Mouse (Mus musculus) embryonic fibroblast, embryonic 13.5 days (primary cell): Measurements from ENCODE around the gene Rexo5.

Experiments used
- CTCF ChIP-seq: IDR thresholded peaks from 2 replicates; pipeline ENCODE4 v1.5.1; 2011; ENCODE audit warnings: mild to moderate bottlenecking, control low read depth, low read length, moderate library complexity, borderline replicate concordance; ENCODE audit not compliant: insufficient read depth
- POLR2A ChIP-seq: IDR thresholded peaks from 2 replicates; pipeline ENCODE4 v1.6.1; 2011; ENCODE audit warnings: low read depth, mild to moderate bottlenecking, control low read depth, low read length, moderate library complexity

DNA sequence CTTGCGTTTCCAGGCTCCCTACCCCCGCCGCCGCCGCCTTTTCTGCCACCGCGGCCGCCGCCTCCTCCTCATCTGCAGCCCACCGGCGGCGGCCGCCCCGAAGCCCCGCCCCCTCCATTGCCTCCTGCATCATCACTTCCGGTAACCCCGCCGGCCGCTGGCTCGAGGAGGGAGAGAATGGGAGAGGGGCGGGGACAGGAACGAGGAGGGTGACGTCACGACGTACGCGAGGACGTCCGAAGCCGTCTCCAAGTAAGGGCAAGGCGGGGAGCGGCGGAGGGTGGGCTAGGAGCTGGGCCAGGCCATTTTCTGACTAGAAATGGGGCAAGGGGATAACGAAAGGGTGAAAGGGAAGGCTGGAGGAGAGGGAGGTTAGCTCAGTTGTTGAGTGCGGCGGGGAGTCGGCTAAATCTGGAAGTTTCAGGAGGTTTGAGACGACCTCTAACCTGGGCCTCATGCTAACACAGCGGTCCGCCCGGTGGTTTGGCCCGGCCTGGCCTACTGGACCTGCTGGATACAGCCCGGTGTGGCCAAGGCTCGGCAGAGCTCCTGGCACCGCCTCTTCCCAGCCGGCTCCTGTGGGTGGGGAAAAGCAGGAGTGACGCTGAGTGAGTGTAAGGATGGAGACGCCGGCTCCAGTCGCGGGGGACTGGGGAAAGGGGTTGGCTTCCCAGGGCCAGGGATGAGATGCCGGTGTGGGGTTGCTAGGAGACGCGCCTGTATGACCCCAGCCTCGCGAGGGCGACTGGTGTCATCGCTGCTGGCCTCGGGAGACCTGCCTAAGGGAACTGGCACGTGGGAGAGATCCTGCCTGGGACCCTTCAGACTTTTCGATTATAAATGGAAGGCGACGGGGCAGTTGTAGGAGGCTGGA, 102.1 kb downstream of the Rexo5 start, which contains the start of the genes Lyrm1 and Dcun1d3:
- TF ChIP-seq POLR2A: peak; percentile 80
- TF ChIP-seq CTCF: no peak
